Mouse (Mus musculus) heart, adult 8-10 months (tissue): ENCODE measurements around the gene Sfr1. TPM values are rescaled to one million over a fixed set of nuclear protein-coding genes. Genes with fewer than 3 reads are reported as not detected.

Source experiments
- DNase-seq: peaks from one replicate; pipeline ENCODE4 v3.0.0; 2022; ENCODE audit warnings: low spot score
- microRNA-seq: library from miRNA; unstranded; fragments of <30 nt; microRNA quantifications from one replicate; pipeline ENCODE4 v1.2.0, GENCODE M21; 2022
- total RNA-seq, 4 experiments: library from RNA; stranded (reverse); gene quantifications; 2 replicates each; pipeline ENCODE4 v1.2.4; 2022

Gene Sfr1
- total RNA-seq, 4 experiments from 2014 or later = 66.5 to 80.7 (median 72.1) TPM

DNA sequence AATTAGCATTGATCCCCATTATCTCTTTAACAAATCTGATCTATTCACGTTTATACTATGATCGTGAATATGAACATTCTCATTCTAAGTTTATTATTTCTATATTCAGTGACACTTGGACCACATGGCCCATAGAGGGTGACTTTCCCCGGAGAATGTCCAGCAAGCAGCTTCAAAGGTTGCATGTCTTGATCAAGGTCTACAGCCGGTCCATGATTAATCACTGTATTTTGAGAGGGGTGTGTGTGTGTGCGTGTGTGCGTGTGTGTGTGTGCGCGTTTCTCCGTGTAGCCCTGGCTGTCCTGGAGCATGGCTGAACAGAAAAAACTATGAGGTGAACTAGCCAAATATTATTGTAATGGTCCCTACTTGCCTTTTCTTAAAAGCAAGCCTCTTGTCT is 21.0 kb downstream of the Sfr1 start:
- DNase-seq = no peak

DNA sequence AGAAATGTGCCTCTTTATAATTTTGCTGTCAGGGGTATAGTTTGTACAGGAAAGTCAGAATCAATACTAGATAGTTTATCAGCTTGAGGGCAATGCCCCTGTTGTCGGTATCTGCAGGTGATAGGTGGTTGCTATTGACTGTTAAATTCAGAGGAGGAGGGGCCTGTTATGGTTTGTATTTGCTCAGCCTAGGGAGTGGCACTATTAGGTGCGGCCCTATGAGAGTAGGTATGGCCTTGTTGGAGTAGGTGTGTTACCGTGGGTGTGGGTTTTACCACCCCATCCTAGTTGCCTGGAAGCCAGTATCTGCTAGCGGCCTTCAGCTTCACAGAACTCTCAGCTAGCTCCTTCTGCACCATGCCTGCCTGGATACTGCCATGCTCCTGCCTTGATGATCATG is 22.4 kb downstream of the Sfr1 start:
- no peak for DNase-seq

DNA sequence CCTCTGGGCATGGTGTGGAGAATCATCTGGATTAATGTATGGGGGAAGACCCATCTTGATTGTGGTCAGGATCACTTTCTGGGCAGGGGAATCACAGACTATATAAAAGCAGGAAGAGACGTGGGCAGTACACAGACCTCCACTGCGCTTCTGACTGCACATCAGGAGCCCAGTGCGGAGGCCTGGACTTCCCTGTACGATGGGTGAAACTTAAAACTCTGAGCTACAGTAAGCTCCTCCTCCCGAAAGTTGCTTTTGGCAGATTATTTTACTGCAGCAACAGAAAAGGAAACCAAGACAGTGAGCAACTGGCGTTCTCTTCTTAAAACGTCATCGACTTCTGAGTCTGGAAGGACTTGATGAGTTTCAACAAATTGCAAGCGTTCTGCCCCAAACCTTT is 23.4 kb downstream of the Sfr1 start:
- DNase-seq = peak; percentile 36

DNA sequence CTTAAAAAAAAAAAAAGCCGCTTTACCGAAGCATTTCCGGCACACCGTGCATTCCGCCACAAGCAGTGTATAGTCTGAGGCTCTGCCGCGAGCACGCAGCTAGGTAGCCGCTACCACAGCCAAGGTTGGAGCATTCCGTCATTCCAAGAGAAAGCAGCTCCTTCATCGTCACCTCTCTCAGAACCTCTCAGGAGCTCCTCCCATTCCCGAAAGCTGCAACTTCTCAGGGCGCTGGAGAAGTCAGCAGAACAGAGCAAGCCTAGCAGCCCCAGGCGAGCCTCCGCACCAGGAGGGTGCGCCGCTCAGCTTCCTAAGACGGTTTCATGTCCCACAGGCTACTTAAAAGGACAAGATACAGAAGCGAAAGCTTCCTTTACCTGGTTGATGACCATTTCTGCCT is 24.1 kb downstream of the Sfr1 start:
- peak; percentile 17 for DNase-seq

DNA sequence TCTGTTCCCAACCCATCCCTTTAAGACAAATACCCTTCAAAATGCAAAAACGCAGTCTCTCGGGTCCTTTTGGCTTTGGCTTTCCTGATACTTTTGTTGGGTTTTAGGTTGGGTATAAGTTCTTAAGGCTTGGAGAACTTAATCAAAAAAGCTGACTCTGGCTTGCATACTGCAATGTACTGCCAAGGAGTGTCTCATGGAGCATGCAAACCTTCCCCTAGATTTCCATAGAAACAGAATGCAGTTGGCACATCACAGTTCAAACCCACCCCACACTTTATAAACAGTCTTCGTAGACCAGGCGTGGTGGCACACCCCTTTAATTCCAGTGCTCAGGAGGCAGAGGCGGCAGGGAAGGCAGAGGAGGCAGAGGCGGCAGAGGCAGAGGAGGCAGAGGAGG is 46.4 kb downstream of the Sfr1 start:
- no peak for DNase-seq

DNA sequence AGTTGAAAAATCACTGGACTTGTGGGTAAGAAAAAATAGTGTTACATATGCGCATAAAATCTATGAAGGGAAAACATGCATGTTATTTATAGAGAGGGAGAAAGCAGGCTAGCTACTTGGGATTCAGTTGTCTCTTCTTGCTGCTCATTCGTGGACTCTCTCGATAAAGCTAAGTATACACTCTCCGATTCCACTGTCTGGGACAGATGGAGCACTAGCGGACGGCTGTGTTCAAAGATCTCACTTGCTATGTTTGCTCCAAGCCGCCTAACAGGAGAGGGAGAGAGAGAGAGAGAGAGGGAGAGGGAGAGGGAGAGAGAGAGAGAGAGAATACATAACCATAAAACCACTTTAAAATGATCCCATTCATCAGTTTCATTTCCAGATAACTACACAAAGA is 48.7 kb downstream of the Sfr1 start:
- no peak for DNase-seq

DNA sequence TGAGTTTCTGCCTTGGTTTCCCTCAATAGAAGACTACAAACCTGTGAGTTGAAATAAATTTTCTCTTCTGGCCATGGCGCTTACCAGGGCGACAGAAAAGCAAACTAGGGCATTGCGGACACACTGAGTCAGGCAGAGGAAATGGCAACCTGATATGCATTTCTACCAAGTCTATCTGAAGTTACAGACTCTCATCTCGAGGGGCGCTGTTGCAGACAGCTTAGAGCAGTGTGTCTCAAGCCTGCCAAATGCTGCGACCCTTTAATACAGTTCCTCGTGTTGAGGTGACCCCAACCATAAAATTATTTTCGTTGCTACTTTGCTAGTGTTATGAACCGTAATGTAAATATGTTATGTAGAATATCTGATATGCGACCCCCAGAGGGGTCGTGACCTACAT is 49.5 kb downstream of the Sfr1 start:
- DNase-seq = no peak

DNA sequence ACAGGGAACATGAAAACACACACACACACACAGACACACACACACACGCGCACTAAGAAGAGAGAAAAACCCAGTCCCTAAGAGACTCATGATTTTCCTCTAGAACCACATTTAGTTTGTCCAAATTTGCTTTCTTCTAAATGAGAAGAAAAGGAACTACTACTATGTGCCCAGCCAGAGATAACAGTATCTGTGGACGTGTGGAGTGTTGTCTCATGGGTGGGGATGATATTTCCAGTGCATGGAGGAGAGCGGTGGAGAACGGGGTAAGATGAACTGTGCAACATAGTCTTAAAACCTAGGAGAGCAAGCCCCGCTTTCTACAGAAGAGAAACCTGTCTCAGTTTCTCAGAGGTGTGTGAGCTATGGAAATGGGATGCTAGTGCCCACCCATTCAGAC is 52.4 kb downstream of the Sfr1 start:
- no peak for DNase-seq

Small RNA genes lying within 50 kb of the gene (microRNA-seq; reads per million reads assigned to microRNA genes)
- not detected for gene Mir8090

Other genes with a start within 250 kb of the Sfr1 start
- 10 to 100 TPM; 19.3 to 22.2 (median 20.0) TPM for gene Stn1, start 194.2 kb upstream of the Sfr1 start, total RNA-seq
- 10 to 100 TPM; 77.7 to 95.0 (median 87.7) TPM for gene Slk, start 152.0 kb upstream of the Sfr1 start, total RNA-seq
- not detected for gene Col17a1, start 39.6 kb upstream of the Sfr1 start, total RNA-seq
- 100 to 1,000 TPM; 186 to 266 (median 222) TPM for gene Gsto1, start 123.3 kb downstream of the Sfr1 start, total RNA-seq
- gene Gsto2, start 133.9 kb downstream of the Sfr1 start, total RNA-seq = 1 to 10 TPM; 2.3 to 3.5 (median 2.5) TPM
- under 1 TPM in 3 of 4 experiments, not detected in 1; 0.08 to 0.23 (median 0.22) TPM for gene Cfap43, start 187.6 kb downstream of the Sfr1 start, total RNA-seq
- gene Itprip, start 187.6 kb downstream of the Sfr1 start, total RNA-seq = 10 to 100 TPM in 2 of 4 experiments, 1 to 10 TPM in 2; 8.1 to 15.4 (median 11.5) TPM
- 1 to 10 TPM; 1.2 to 2.9 (median 1.9) TPM for gene Cfap58, start 206.0 kb downstream of the Sfr1 start, total RNA-seq